Mouse (Mus musculus): ENCODE measurements around the gene Hsd3b6. TPM values are rescaled to one million over a fixed set of nuclear protein-coding genes. Genes with fewer than 3 reads are reported as not detected.

Hsd3b6 gene
- polyA plus RNA-seq (2015; fragmentation: Nextera tagmentation; extraction: Ambion mirVana), result 1.9 and 8.1 TPM in 2 replicates

GRCm38 (mm10) chr3:98814101-98814670 is at the start of gene Hsd3b6:
Gene Hsd3b6, minus strand, starts transcription at chr3:98814443.

GRCm38 (mm10) chr3:98859576-98859975 is 45.3 kb upstream of the Hsd3b6 start, which contains the start of gene Hsd3b1:
Gene Hsd3b1, minus strand, starts transcription at chr3:98859794.

Other genes with a start within 250 kb of the Hsd3b6 start
- 0.47 and 0.65 TPM in 2 replicates for gene Gm10681, start 225.6 kb downstream of the Hsd3b6 start, polyA plus RNA-seq (2015; fragmentation: Nextera tagmentation; extraction: Ambion mirVana)
- gene Hsd3b5, start 184.2 kb downstream of the Hsd3b6 start, polyA plus RNA-seq (2015; fragmentation: Nextera tagmentation; extraction: Ambion mirVana), result 0.14 TPM in 1 of 2 replicates, not detected in the other
- 0.11 and 0.14 TPM in 2 replicates for gene Hsd3b2, start 89.9 kb downstream of the Hsd3b6 start, polyA plus RNA-seq (2015; fragmentation: Nextera tagmentation; extraction: Ambion mirVana)
- gene Hsd3b3, start 51.3 kb downstream of the Hsd3b6 start, polyA plus RNA-seq (2015; fragmentation: Nextera tagmentation; extraction: Ambion mirVana), result 1.2 and 1.7 TPM in 2 replicates
- gene Hsd3b1, start 45.4 kb upstream of the Hsd3b6 start, polyA plus RNA-seq (2015; fragmentation: Nextera tagmentation; extraction: Ambion mirVana), result 4,108 and 7,250 TPM in 2 replicates
- gene Hao2, start 78.8 kb upstream of the Hsd3b6 start, polyA plus RNA-seq (2015; fragmentation: Nextera tagmentation; extraction: Ambion mirVana), result 116 and 139 TPM in 2 replicates